10 mouse cellular contexts compared by ENCODE assay signal in genomic region chr5:30593811-30594504, GRCm38 (mm10). TPM values are rescaled to one million over a fixed set of nuclear protein-coding genes. Genes with fewer than 3 reads are reported as not detected.
DNase-seq lines count a peak whose midpoint lies in the region; ATAC-seq and TF ChIP-seq lines count a peak whose summit lies in the region.
"Had no signal": no experiment of that assay in that cellular context is flagged by ENCODE, and none has a peak within 500 bp of the region (broad histone marks: within the 10 kb centered on the region; RNA-seq: fewer than 3 reads in every experiment).

No protein-coding gene starts in this region.

- TF ChIP-seq CTCF in stomach, postnatal 0 days (IDR thresholded peaks at IDR 0.05; ENCODE audit: low read depth): no peak

- no peak for TF ChIP-seq EP300 in stomach, postnatal 0 days (optimal IDR thresholded peaks at IDR 0.05)

- peaks cover 33% of the 10 kb centered on the region for H3K4me1 ChIP-seq in stomach, embryonic 15.5 days
- no peaks in the 10 kb centered on the region for H3K4me1 ChIP-seq in stomach, postnatal 0 days (replicated peaks; ENCODE audit: control insufficient read depth, insufficient read depth)
- peaks cover 18% of the 10 kb centered on the region for H3K4me1 ChIP-seq in stomach, embryonic 16.5 days (ENCODE audit: control insufficient read depth, insufficient read depth, low read length)

- H3K4me3 ChIP-seq in stomach, embryonic 15.5 days (replicated peaks): no peak overlapping the region
- H3K4me3 ChIP-seq in stomach, postnatal 0 days (ENCODE audit: low read depth, low read length): no peak overlapping the region
- H3K4me3 ChIP-seq in stomach, embryonic 16.5 days (replicated peaks; ENCODE audit: low read length): no peak overlapping the region
- H3K4me3 ChIP-seq: liver, embryonic 13.5 days had no signal

- peak overlapping the region; percentile 54; the same call in 1 of the 2 replicates for H3K27ac ChIP-seq in stomach, embryonic 15.5 days
- no peak overlapping the region for H3K27ac ChIP-seq in stomach, postnatal 0 days (replicated peaks)
- peak overlapping the region; percentile 51 for H3K27ac ChIP-seq in stomach, embryonic 16.5 days (ENCODE audit: low read length)
- H3K27ac ChIP-seq: liver, embryonic 13.5 days had no signal

- H3K4me2 ChIP-seq in stomach, embryonic 15.5 days: no peak overlapping the region
- no peak overlapping the region for H3K4me2 ChIP-seq in stomach, postnatal 0 days (replicated peaks; ENCODE audit: low read depth)
- H3K4me2 ChIP-seq in stomach, embryonic 16.5 days (ENCODE audit: low read depth, low read length): 0 out of 2 replicates have a peak overlapping the region, but pooled peaks have one; percentile 4
- H3K4me2 ChIP-seq: liver, embryonic 13.5 days had no signal

- 28% methylated on average over 10 of the region's 10 CpGs for WGBS in stomach, embryonic 15.5 days
- WGBS in stomach, postnatal 0 days: 39% methylated on average over 10 of the region's 10 CpGs
- WGBS in stomach, embryonic 16.5 days: 29% methylated on average over 10 of the region's 10 CpGs

- H3K36me3 ChIP-seq in stomach, embryonic 15.5 days: no peaks in the 10 kb centered on the region
- H3K36me3 ChIP-seq in stomach, postnatal 0 days (ENCODE audit: control insufficient read depth, insufficient read depth, low read length): no peaks in the 10 kb centered on the region
- no peaks in the 10 kb centered on the region for H3K36me3 ChIP-seq in stomach, embryonic 16.5 days (ENCODE audit: control insufficient read depth, insufficient read depth, low read length)
- H3K36me3 ChIP-seq: liver, embryonic 13.5 days had no signal

- DNase-seq in cerebellum, adult 11-12 months: peak; percentile 61
- no peak for DNase-seq in cerebellum, postnatal 14 days
- DNase-seq in stomach, postnatal 0 days (ENCODE audit: low spot score): no peak
- DNase-seq in kidney, adult 8-10 months: peak; percentile 24 to 27
- DNase-seq in layer of hippocampus, adult 9-10 months (ENCODE audit: low spot score): no peak
- no peak for DNase-seq in gastrocnemius, postnatal 10 days
- DNase-seq: liver, embryonic 13.5 days had no signal

- ATAC-seq in stomach, embryonic 15.5 days (ENCODE audit: insufficient read depth, low FRiP score, low read depth): peak; percentile 30; the same call in 1 of the 2 replicates
- ATAC-seq in stomach, postnatal 0 days (ENCODE audit: low FRiP score, low TSS enrichment): no peak
- ATAC-seq in stomach, embryonic 16.5 days (ENCODE audit: insufficient read depth, low FRiP score): no peak
- ATAC-seq: forebrain, embryonic 16.5 days had no signal

- peaks cover 20% of the 10 kb centered on the region; the same call in 1 of the 2 replicates for H3K27me3 ChIP-seq in stomach, embryonic 15.5 days (replicated peaks)
- H3K27me3 ChIP-seq in stomach, postnatal 0 days (ENCODE audit: control insufficient read depth, insufficient read depth, low read length): no peaks in the 10 kb centered on the region
- peaks cover 9% of the 10 kb centered on the region for H3K27me3 ChIP-seq in stomach, embryonic 16.5 days (ENCODE audit: control insufficient read depth, insufficient read depth, low read length)

- H3K9me3 ChIP-seq in stomach, embryonic 15.5 days: no peaks in the 10 kb centered on the region
- H3K9me3 ChIP-seq in stomach, postnatal 0 days (ENCODE audit: control insufficient read depth, low read length): no peaks in the 10 kb centered on the region
- no peaks in the 10 kb centered on the region for H3K9me3 ChIP-seq in stomach, embryonic 16.5 days (replicated peaks; ENCODE audit: control insufficient read depth, low read length)
- H3K9me3 ChIP-seq: liver, embryonic 13.5 days had no signal

- H3K9ac ChIP-seq in stomach, embryonic 15.5 days: no peak overlapping the region
- H3K9ac ChIP-seq in stomach, postnatal 0 days (ENCODE audit: low read length): no peak overlapping the region
- peak overlapping the region; percentile 30; the same call in 1 of the 2 replicates for H3K9ac ChIP-seq in stomach, embryonic 16.5 days (ENCODE audit: low read length)
- H3K9ac ChIP-seq: liver, embryonic 13.5 days had no signal

RNA-seq across cellular contexts. Expression of gene Kcnk3, which starts 6.0 kb away (rescaled TPM):
- polyA plus RNA-seq in stomach, embryonic 15.5 days (2015; fragmentation: Nextera tagmentation; extraction: Ambion mirVana): 13.5 and 15.3 TPM in 2 replicates
- polyA plus RNA-seq in stomach, postnatal 0 days (2015; fragmentation: Nextera tagmentation; extraction: Ambion mirVana): 11.1 and 13.8 TPM in 2 replicates
- 6.6 and 7.0 TPM in 2 replicates for polyA plus RNA-seq in stomach, embryonic 16.5 days (2015; fragmentation: Nextera tagmentation; extraction: Ambion mirVana)
- 1 to 10 TPM; 1.2 to 1.8 TPM for total RNA-seq in gastrocnemius, postnatal 10 days (2021)

RNA-seq across cellular contexts. Expression of gene Cib4, which starts 48.3 kb away (rescaled TPM):
- polyA plus RNA-seq in stomach, embryonic 15.5 days (2015; fragmentation: Nextera tagmentation; extraction: Ambion mirVana): not detected in 2 replicates
- 0.17 and 0.30 TPM in 2 replicates for polyA plus RNA-seq in stomach, postnatal 0 days (2015; fragmentation: Nextera tagmentation; extraction: Ambion mirVana)
- not detected in 2 replicates for polyA plus RNA-seq in stomach, embryonic 16.5 days (2015; fragmentation: Nextera tagmentation; extraction: Ambion mirVana)
- not detected for total RNA-seq in gastrocnemius, postnatal 10 days (2021)
- polyA plus RNA-seq: forebrain, embryonic 16.5 days; liver, embryonic 13.5 days had no signal

RNA-seq across cellular contexts. Expression of gene Slc35f6, which starts 53.8 kb away (rescaled TPM):
- 26.8 and 27.9 TPM in 2 replicates for polyA plus RNA-seq in stomach, embryonic 15.5 days (2015; fragmentation: Nextera tagmentation; extraction: Ambion mirVana)
- 30.6 and 35.6 TPM in 2 replicates for polyA plus RNA-seq in stomach, postnatal 0 days (2015; fragmentation: Nextera tagmentation; extraction: Ambion mirVana)
- polyA plus RNA-seq in stomach, embryonic 16.5 days (2015; fragmentation: Nextera tagmentation; extraction: Ambion mirVana): 34.0 and 35.2 TPM in 2 replicates
- total RNA-seq in gastrocnemius, postnatal 10 days (2021): 10 to 100 TPM; 13.3 to 15.4 TPM

Comparison
In these comparisons a context has a peak if more than half of its experiments do, and no peak if none do; other contexts are left out.
1. DNase-seq: peak in cerebellum, adult 11-12 months (single experiment) and kidney, adult 8-10 months (2 of 2); none in cerebellum, postnatal 14 days (0 of 2), stomach, postnatal 0 days (single experiment), layer of hippocampus, adult 9-10 months (single experiment) and gastrocnemius, postnatal 10 days (single experiment).